Mouse (Mus musculus) E14TG2a.4 (cell line): ENCODE data around the gene Uox.

Experiments used
- H3K27me3 ChIP-seq: 2 replicates; pipeline ENCODE4 v1.6.1; 2014; ENCODE audit warnings: low read length, control low read depth; ENCODE audit not compliant: insufficient read depth
- H3K36me3 ChIP-seq: 2 replicates; pipeline ENCODE4 v1.6.1; 2014; ENCODE audit warnings: low read length, control low read depth; ENCODE audit not compliant: insufficient read depth
- H3K4me1 ChIP-seq: replicated peaks from 2 replicates; pipeline ENCODE4 v1.6.1; 2014; ENCODE audit warnings: low read depth, low read length, control low read depth
- H3K4me3 ChIP-seq: replicated peaks from 2 replicates; pipeline ENCODE4 v1.5.1; 2014; ENCODE audit warnings: mild to moderate bottlenecking, low read length
- H3K9me3 ChIP-seq: 2 replicates; pipeline ENCODE4 v1.6.1; 2014; ENCODE audit warnings: low read length, control low read depth
- CTCF ChIP-seq: conservative IDR thresholded peaks from 2 replicates; pipeline ENCODE4 v1.5.1; 2014; ENCODE audit warnings: low read length
- NANOG ChIP-seq: IDR thresholded peaks from 2 replicates; pipeline ENCODE4 v1.6.1; 2014; ENCODE audit warnings: borderline replicate concordance, low read length, mixed read lengths
- POU5F1 ChIP-seq: IDR thresholded peaks from 2 replicates; pipeline ENCODE4 v1.6.1; 2014; ENCODE audit warnings: low read length, borderline replicate concordance

Gene Uox

DNA sequence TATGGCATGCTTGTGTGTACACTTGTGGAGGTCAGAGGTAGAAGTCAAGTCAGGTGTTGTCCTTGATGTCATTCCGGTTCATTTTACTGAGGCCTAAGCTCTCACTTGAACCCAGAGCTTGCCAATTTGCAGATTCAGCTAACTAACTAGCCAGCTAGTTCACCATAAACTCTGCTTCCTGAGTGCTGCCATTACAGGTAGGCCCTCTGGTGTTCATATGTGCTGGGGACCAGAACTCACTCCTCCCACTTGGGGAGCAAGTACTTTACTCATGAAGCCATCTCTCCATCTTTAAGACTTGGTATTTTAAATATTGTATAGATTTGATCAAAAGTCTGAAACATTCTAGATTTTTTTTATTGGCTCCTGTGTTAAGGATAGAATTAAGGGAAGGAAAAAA lies 13.7 kb upstream of the Uox start:
- 0 out of 2 replicates have a peak, but pooled peaks cover 3% of the 10 kb centered on the region for H3K4me1 ChIP-seq
- TF ChIP-seq POU5F1 (no peak), NANOG (no peak), CTCF (no peak)
- no peak overlapping the region for H3K4me3 ChIP-seq
- H3K36me3 ChIP-seq = no peaks in the 10 kb centered on the region
- H3K9me3 ChIP-seq = no peaks in the 10 kb centered on the region
- H3K27me3 ChIP-seq = no peaks in the 10 kb centered on the region

- Histone ChIP-seq H3K27me3 (no peaks in the 10 kb centered on the region), H3K4me3 (no peak overlapping the region), H3K9me3 (peaks cover under 1% of the 10 kb centered on the region; the same call in 1 of the 2 replicates), H3K4me1 (peaks cover 4% of the 10 kb centered on the region; the same call in 1 of the 2 replicates), H3K36me3 (no peaks in the 10 kb centered on the region)
- TF ChIP-seq NANOG = no peak
- TF ChIP-seq CTCF = no peak
- no peak for TF ChIP-seq POU5F1
These were observed 12.7 kb upstream of the Uox start for GRCm38 (mm10) chr3:146557507-146557906.

DNA sequence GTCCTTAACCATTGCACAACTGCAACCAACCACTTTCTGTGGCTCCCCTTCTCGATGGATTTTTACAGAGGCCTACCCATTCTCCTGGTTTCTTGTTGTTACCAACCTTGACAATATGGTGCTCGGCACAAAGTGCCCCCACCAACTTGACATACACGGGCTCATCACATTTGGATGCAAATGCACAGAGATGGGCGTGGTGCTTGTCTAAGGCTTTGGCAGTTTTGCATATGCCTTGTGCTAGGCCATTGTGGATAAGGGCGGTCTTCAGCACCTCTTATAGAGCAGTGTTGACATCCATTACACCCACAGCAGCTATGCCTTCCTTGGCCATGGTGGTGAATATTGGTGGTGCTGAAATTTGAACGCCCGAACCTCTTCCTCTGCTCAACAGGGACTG lies 7.3 kb upstream of the Uox start:
- Histone ChIP-seq H3K9me3 (peaks cover 4% of the 10 kb centered on the region; the same call in 1 of the 2 replicates), H3K4me1 (peaks cover 15% of the 10 kb centered on the region), H3K4me3 (no peak overlapping the region), H3K36me3 (no peaks in the 10 kb centered on the region), H3K27me3 (no peaks in the 10 kb centered on the region)
- TF ChIP-seq NANOG (no peak), CTCF (no peak), POU5F1 (no peak)

DNA sequence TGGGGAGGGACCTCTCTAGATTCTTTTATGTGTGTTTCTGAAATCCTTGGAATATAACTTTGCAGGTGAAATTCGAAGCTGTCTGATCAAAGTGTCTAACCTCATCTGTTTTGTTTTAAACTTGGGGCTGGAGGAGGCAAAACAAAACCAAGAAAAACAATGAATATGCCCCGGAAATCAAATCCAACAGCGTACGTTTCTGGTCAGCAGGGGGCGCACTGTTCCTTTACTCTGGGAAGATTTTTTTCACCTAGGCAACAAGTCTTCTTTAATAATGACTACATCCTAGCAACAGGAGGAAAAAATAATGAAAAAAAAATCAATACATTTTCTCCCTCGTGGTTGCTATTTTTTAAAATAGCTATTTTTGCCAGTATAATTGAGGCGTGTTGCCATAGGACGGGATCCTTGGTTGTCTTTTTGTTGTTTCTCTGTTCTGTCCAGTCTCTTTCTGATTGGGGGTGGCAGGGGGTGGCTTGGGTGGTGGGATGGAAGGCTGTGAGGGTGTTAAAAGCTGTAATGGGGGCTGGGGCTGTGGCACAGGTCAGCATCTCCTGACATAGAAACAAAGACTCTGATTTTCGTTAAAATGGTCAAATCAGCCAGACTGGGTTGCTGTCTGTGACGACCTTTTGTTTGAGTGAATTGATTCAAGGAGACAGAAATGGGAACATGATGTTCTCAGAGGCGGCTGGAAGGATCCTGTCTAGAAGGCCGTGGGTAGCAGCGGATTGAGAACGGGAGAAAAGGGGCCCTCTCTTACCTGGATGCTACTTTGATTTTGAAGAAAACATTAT lies 5.8 kb upstream of the Uox start:
- H3K36me3 ChIP-seq = no peaks in the 10 kb centered on the region
- H3K27me3 ChIP-seq = no peaks in the 10 kb centered on the region
- peaks cover 15% of the 10 kb centered on the region for H3K4me1 ChIP-seq
- peak; percentile 80 for TF ChIP-seq CTCF
- TF ChIP-seq NANOG = no peak
- no peak for TF ChIP-seq POU5F1
- peaks cover 4% of the 10 kb centered on the region; the same call in 1 of the 2 replicates for H3K9me3 ChIP-seq
- no peak overlapping the region for H3K4me3 ChIP-seq

DNA sequence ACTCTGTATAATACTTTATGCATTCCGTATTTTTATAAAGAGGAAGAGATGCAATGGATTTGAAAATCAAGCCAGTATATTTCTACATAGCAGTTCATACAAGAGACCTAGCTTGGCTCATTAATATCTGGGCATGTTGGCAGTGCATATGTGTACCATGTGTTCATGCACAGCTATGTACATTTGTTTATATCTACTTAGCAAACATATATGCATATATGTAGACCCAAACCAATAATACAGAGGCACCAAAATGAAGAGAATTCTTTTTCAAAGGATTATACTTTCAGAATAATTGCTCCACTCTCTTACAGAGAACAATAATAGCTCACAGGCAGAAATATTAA lies 5.2 kb upstream of the Uox start:
- H3K4me3 ChIP-seq = no peak overlapping the region
- no peaks in the 10 kb centered on the region for H3K36me3 ChIP-seq
- peaks cover 15% of the 10 kb centered on the region for H3K4me1 ChIP-seq
- TF ChIP-seq NANOG = no peak
- TF ChIP-seq CTCF = no peak
- no peak for TF ChIP-seq POU5F1
- no peaks in the 10 kb centered on the region for H3K27me3 ChIP-seq
- H3K9me3 ChIP-seq = peaks cover 4% of the 10 kb centered on the region; the same call in 1 of the 2 replicates

- Histone ChIP-seq H3K27me3 (no peaks in the 10 kb centered on the region), H3K9me3 (peaks cover 4% of the 10 kb centered on the region; the same call in 1 of the 2 replicates), H3K4me1 (peaks cover 15% of the 10 kb centered on the region), H3K36me3 (no peaks in the 10 kb centered on the region), H3K4me3 (no peak overlapping the region)
- no peak for TF ChIP-seq NANOG
- no peak for TF ChIP-seq CTCF
These were observed 2.9 kb upstream of the Uox start for GRCm38 (mm10) chr3:146567366-146567765.

GRCm38 (mm10) chr3:146567884-146568530 lies 2.2 kb upstream of the Uox start:
- peaks cover 9% of the 10 kb centered on the region for H3K4me1 ChIP-seq
- no peaks in the 10 kb centered on the region for H3K27me3 ChIP-seq
- no peaks in the 10 kb centered on the region for H3K9me3 ChIP-seq
- H3K4me3 ChIP-seq = no peak overlapping the region
- TF ChIP-seq CTCF (no peak), NANOG (no peak), POU5F1 (no peak)
- no peaks in the 10 kb centered on the region for H3K36me3 ChIP-seq

- no peaks in the 10 kb centered on the region for H3K9me3 ChIP-seq
- H3K36me3 ChIP-seq = no peaks in the 10 kb centered on the region
- no peaks in the 10 kb centered on the region for H3K27me3 ChIP-seq
- H3K4me3 ChIP-seq = no peak overlapping the region
- no peaks in the 10 kb centered on the region for H3K4me1 ChIP-seq
- TF ChIP-seq POU5F1 (no peak), NANOG (no peak), CTCF (no peak)
These were observed 632 bp upstream of the Uox start for GRCm38 (mm10) chr3:146569594-146569993.

DNA sequence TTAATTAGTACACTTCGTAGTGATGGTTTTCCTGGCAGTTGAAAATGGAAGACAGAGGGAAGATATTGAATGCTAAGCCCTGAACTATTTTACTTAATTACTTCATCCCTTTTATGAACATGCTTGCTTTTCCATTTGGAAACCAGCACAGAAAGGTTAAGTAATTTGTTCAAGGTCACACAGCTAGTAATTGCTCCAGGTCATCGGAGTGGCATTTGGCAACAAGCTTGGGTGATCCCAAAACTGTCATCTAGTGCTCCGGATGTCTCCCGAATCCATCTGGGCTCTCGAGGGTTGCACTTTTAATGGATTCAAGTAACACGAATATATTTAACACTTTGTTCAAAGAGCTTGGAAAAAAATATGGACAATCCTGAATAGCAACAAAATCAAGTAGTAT lies 713 bp downstream of the Uox start:
- H3K36me3 ChIP-seq = no peaks in the 10 kb centered on the region
- no peaks in the 10 kb centered on the region for H3K9me3 ChIP-seq
- no peaks in the 10 kb centered on the region for H3K4me1 ChIP-seq
- H3K27me3 ChIP-seq = no peaks in the 10 kb centered on the region
- no peak overlapping the region for H3K4me3 ChIP-seq
- TF ChIP-seq CTCF (no peak), POU5F1 (no peak), NANOG (no peak)
